Mouse (Mus musculus): ENCODE measurements around the gene Snapc2. TPM values are rescaled to one million over a fixed set of nuclear protein-coding genes. Genes with fewer than 3 reads are reported as not detected.
"Not testable (repeated sequence)": the region's sequence is repeated elsewhere in the genome, so short reads cannot be mapped to it uniquely, and the experiment has no call there.

Snapc2 gene
- total RNA-seq, 2 experiments from 2014 or later: 27.7 to 27.8 TPM

DNA sequence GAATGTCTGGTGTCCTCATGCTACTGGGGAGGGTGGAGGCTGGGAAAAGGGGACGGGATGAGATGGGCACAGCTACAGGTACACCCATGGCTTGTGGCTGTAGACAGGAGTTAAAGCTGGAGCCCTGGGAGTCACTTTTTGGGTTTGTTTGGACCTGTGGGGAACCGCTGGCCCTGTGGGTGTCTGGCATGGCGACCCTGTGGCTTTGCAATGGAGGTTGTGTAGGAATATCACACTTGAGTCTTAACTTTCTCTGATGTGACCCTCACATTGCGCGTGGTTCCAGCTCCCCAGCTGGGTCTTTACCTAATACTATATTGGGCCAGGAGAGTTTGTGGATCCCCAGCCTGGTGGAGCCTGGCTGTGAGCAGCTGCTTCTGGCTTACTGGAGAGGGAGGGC lies 7.8 kb upstream of the Snapc2 start:
- DNase-seq (ENCODE audit: low spot score in 2 of 2): no peak
- no peak overlapping the region for H3K4me3 ChIP-seq
- H3K27ac ChIP-seq: no peak overlapping the region
- TF ChIP-seq CTCF (conservative IDR thresholded peaks at IDR 0.05): no peak

DNA sequence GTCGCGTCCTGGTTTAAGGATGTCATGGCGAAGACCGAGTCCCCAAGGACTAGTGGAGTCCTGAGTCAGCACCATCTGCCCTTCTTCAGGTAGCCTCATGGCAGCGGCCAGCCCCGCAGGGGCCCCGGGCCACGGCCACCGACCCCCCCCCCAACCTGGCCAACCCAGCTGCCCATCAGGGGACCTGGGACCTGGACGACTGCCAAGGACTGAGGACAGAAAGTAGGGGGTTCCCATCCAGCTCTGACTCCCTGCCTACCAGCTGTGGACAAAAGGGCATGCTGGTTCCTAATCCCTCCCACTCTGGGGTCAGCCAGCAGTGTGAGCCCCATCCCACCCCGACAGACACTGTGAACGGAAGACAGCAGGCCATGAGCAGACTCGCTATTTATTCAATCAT lies 7.1 kb upstream of the Snapc2 start:
- no peak overlapping the region for H3K4me3 ChIP-seq
- no peak overlapping the region for H3K27ac ChIP-seq
- no peak for DNase-seq (ENCODE audit: low spot score in 2 of 2)
- no peak for TF ChIP-seq CTCF (conservative IDR thresholded peaks at IDR 0.05)

DNA sequence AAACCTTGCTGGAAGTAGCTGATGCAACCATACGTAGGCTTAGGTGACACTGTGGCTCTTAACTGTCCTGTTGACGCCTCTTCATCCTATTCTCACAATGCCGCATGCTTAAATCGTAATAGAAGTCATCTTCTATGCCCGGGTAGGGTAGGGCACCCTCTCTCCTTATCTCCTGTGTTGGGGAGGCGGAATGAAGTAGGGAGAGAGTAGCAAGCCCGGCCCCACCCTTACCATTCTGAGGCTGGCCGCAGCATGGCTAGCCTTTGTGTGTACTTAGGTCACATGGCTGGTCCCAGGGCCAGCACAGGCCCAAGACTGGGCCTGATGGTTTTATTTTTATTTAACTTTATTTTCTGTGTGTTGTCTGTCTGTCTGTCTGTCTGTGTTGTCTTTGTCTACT lies 5.6 kb upstream of the Snapc2 start:
- H3K27ac ChIP-seq: no peak overlapping the region
- DNase-seq (ENCODE audit: low spot score in 2 of 2): no peak
- no peak for TF ChIP-seq CTCF (conservative IDR thresholded peaks at IDR 0.05)
- H3K4me3 ChIP-seq: no peak overlapping the region

DNA sequence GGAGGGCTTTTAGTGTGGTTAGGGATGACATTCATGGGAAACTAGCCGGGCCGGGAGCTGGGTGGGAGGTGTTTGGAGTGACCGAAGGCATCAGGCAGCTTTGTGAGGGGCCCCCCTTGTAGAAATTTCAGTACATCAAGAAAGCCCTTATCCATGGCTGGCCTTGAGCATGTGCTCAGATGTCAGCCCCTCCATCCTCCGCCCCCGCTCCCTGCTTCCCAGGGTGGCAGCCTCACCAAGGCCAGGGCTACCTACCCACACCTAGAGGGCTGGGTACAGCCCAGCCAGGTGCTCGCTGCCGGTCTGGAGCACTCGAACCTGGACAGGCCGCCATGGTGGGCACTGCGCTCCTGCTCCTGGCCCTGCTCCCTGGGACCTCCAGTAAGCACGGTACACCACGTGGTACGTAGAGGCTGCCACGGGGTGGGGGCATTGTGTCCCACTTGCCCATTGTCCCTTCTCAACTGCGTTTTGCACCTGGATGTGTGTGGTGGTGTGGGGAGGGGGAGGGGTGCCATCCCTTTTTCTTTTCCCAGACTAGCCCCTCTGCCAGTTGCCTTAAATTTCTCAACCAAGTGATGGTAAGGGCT lies 4.8 kb upstream of the Snapc2 start, which contains the start of gene Tgfbr3l:
Gene Tgfbr3l, plus strand, starts transcription at position 264 of the 590 bp plus-strand sequence.
- no peak within 1 kb of the TSS for H3K4me3 ChIP-seq
- DNase-seq (ENCODE audit: low spot score in 2 of 2): no peak
- H3K27ac ChIP-seq: peak within 1 kb of the TSS; percentile 43; the same call in 1 of the 2 replicates
- no peak for TF ChIP-seq CTCF (conservative IDR thresholded peaks at IDR 0.05)

DNA sequence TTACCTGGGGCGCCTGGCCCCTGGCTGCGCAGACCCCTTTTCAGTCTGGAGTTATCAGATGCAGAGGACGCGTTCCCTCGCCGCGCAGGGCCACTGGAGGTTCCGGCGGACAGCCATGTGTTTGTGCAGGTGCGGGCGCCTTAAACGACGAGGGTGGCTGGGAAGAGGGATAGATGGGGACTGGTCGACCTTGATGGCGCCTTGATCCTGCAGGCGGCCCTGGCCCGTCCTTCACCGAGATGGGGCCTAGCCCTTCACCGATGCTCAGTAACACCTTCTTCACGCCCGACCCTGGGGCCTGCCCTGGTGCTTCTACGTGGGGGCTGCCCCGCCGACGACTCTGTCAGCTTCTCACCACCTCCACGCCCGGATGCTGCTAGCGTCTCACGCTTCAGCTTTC lies 3.7 kb upstream of the Snapc2 start:
- no peak for TF ChIP-seq CTCF (conservative IDR thresholded peaks at IDR 0.05)
- Histone ChIP-seq H3K4me3 (no peak overlapping the region), H3K27ac (peak overlapping the region; percentile 43; the same call in 1 of the 2 replicates)
- DNase-seq (ENCODE audit: low spot score in 2 of 2): no peak

DNA sequence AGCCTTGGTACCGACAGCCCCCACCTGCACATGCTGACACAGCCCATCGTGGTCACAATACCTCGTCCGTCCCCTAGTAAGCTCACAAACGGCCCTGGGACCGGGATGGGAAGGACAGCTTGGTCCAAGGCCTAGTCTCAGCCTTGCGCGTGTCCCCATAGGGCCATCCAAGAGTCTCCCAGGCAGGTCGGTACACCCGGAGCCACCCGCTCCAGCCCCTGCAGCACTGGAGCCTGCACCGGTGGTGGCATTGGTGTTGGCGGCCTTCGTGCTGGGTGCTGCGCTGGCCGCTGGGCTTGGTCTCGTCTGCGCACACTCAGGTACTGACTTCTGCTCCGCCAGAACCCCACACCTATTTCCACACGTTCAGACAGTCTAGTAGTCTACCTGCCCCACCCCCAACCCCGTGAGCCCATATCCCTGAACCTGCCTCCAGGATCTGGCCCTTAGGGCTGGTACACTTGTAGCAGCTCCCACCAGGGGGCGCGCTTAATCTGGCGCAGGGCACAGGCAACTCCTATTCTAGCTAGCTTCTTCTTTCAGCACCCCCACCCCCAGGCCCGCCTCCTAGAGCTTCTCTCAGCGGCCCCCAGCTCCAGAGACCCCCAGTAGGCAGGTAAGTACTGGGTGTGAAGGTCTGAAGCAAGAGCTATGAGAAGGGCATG lies 2.4 kb upstream of the Snapc2 start:
- no peak overlapping the region for H3K4me3 ChIP-seq
- H3K27ac ChIP-seq: no peak overlapping the region
- peak; percentile 86 to 91 for DNase-seq (ENCODE audit: low spot score in 2 of 2)
- peak; percentile 97 for TF ChIP-seq CTCF (conservative IDR thresholded peaks at IDR 0.05)

DNA sequence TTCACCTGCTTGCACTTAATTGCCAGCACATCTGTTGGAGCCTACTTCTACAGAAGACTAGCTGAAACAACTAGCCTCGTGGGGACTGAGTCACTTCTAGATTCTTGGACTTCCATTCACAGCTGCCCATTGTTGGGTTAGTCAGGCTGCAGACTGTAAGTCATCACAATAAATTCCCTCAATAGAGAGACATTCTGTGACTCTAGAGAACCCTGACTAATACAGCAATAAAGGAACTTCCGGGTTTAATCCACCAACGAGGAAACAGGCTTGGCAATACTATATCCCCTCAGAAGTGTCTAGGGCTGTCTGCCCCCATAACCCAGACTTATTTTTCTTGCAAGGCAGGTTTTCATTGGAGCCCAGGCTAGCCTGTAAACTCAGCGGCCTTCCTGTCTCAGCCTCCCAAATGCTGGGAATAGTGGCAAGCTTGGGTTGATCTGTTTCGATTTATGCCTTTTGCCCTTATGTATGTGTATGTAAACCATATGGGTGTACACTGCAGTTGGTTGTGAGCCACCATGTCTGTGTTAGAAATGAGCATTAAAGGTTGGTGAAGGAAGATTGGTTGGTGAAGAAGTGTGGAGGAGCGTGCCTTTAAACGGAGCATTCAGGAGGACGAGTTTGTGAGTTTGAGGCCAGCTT lies 642 bp upstream of the Snapc2 start:
- no peak for DNase-seq (ENCODE audit: low spot score in 2 of 2)
- H3K27ac ChIP-seq: peak overlapping the region; percentile 97
- H3K4me3 ChIP-seq: peak overlapping the region; percentile 95
- TF ChIP-seq CTCF (conservative IDR thresholded peaks at IDR 0.05): no peak

DNA sequence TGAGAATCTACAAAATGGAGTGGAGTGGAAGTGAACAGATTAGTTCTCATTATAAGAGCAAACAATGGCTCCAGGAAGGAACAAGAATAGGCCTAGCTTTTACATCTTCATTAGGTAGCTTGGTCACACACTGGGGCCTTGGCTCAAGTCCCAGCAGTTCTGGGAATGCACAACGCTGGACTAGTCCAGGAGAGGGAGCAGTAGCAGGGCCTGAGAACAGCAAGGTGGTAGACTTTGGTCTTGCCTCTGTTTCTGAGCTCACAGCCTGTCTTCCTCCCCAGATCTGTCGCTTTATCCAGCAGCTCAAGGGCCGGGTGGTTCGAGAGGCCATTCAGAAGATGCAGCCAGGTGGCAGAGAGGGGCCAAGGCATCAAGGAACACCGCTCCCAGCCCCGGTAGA lies 1.1 kb downstream of the Snapc2 start:
- Histone ChIP-seq H3K4me3 (peak overlapping the region; percentile 95), H3K27ac (peak overlapping the region; percentile 97)
- peak; percentile 72 for TF ChIP-seq CTCF (conservative IDR thresholded peaks at IDR 0.05)

DNA sequence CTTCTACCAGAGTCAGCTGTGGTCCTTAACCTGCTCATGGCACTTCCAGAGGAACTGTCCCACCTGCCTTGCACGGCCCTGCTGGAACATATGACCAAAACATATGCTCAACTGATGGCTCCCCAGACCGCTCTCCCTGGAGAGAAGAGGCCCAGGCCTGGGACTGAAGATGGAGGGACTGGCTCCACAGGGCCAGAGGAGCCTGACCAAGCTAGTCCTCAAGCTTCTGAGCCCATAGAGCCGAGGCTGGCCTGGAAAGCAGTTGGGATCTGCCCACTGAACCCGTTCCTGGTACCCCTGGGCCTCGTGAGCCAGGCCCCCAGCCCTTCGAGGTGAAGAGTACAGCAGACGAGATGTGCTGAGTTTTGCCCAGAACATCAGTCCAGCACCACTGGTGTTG lies 2.6 kb downstream of the Snapc2 start:
- H3K27ac ChIP-seq: peak overlapping the region; percentile 97
- H3K4me3 ChIP-seq; DNase-seq (ENCODE audit: low spot score in 2 of 2): not testable (repeated sequence)

More for the DNA sequence above, 1.1 kb downstream of the Snapc2 start:
- peak; percentile 64 to 65 for DNase-seq (ENCODE audit: low spot score in 2 of 2)

DNA sequence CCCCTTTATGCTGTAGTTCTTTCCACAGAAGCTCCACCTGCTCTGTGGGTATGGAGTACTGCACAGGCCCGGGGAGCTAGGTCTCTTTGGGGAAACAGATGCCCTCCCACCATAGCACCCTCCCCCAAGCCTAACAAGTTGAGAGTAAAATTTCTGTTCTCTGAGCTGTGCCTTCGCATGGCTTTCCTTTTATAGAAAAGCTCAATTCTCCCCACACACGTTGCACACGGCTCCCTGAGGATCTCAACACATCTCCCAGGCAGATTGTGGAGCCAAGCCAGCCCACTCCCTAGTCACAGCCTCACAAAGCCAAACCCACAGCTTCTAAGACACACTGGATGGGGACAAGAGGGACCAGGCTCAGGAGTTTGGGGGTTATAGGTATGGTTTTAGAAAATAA lies 4.0 kb downstream of the Snapc2 start:
- peak overlapping the region; percentile 97 for H3K27ac ChIP-seq
- TF ChIP-seq CTCF (conservative IDR thresholded peaks at IDR 0.05): no peak
- DNase-seq (ENCODE audit: low spot score in 2 of 2): peak; percentile 84 to 93
- H3K4me3 ChIP-seq: peak overlapping the region; percentile 84

DNA sequence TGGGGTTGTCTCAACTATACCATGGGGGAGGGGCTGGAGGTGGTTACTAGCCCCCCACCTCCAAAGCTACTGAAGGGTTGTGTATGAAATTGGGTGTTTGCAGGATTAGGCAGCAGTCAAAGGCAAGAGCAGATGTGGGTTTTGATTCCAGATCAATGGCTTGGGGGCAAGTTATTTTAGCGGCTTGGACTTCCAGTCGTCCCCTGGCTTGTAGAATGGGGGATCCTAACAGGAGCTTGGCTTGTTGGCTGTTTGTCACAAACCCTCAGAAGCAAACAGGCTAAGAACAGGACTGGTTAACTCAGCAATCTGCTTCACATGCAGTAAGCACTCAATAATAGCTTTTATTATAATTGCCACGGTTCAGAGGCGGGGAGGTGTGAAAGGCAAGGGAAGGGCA lies 4.5 kb downstream of the Snapc2 start:
- no peak for DNase-seq (ENCODE audit: low spot score in 2 of 2)
- no peak for TF ChIP-seq CTCF (conservative IDR thresholded peaks at IDR 0.05)
- H3K27ac ChIP-seq: peak overlapping the region; percentile 97
- peak overlapping the region; percentile 84 for H3K4me3 ChIP-seq

DNA sequence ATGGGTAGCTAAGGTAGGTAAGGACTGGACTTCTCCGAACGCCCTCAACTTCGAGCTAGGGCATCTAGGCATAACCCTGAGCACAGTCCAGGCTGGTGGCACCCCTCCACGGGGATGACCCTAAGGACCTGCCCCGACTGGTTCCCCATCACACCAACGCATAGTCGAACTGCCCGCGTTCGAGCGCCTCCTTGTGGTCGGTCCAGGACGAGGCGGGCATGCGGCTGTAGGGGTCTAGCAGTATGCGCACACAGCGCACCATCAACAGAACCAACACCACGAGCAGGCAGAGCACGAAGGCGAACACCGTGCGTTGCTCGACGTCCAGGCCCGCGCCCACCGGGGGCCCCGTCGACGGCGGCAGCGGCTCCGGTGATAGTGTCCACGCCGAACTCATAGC lies 5.4 kb downstream of the Snapc2 start:
- Histone ChIP-seq H3K4me3 (peak overlapping the region; percentile 84), H3K27ac (peak overlapping the region; percentile 97)
- peak; percentile 97 for TF ChIP-seq CTCF (conservative IDR thresholded peaks at IDR 0.05)
- DNase-seq (ENCODE audit: low spot score in 2 of 2): peak; percentile 82 to 88

DNA sequence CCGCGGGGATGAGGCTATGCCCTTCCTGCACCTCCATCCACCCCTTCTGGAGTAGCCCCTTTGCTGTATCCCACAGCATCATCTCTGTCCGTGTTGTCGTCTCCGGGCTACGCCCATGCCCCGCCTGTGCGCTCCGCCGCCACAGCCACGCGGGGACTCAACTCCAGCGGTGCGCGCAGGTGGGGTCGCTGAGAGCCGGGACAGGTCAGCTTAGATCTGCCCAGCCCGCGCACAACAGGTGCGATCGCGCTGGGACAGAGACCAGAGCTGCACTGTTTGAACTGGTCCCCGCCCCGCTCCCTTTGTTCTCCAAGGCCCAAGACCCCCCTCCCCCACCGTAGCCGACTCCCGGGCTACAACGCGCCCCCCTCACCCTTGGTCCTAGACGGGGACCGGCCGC lies 5.8 kb downstream of the Snapc2 start:
- H3K27ac ChIP-seq: peak overlapping the region; percentile 97
- no peak for DNase-seq (ENCODE audit: low spot score in 2 of 2)
- TF ChIP-seq CTCF (conservative IDR thresholded peaks at IDR 0.05): no peak
- H3K4me3 ChIP-seq: peak overlapping the region; percentile 84

Measured in layer of hippocampus, adult 2 months (tissue).